Mouse (Mus musculus) liver, adult 2 months (tissue): Measurements from ENCODE around the gene Grk1. TPM values are rescaled to one million over a fixed set of nuclear protein-coding genes. Genes with fewer than 3 reads are reported as not detected.

Experiments used
- DNase-seq: peaks from one replicate; pipeline ENCODE4 v3.0.0-alpha.2; 2011; ENCODE audit warnings: low read depth, low spot score; ENCODE audit errors: extremely low read depth
- H3K27ac ChIP-seq: fragments of 200-500 bp; replicated peaks from 2 replicates; pipeline ENCODE4 v1.5.1; 2012; ENCODE audit warnings: low read depth, mild to moderate bottlenecking, control low read depth, inconsistent platforms, low read length; ENCODE audit not compliant: insufficient read depth
- H3K27me3 ChIP-seq: fragments of 200-500 bp; 2 replicates; pipeline ENCODE4 v1.6.1; 2012; ENCODE audit warnings: mild to moderate bottlenecking, moderate library complexity, low read length, inconsistent platforms; ENCODE audit not compliant: control insufficient read depth, insufficient read depth
- H3K36me3 ChIP-seq: fragments of 200-500 bp; 2 replicates; pipeline ENCODE4 v1.6.1; 2012; ENCODE audit warnings: low read length, inconsistent platforms; ENCODE audit not compliant: control insufficient read depth, insufficient read depth
- H3K4me1 ChIP-seq: fragments of 200-500 bp; 2 replicates; pipeline ENCODE4 v1.6.1; 2011; ENCODE audit warnings: low read length; ENCODE audit not compliant: control insufficient read depth, insufficient read depth
- H3K4me3 ChIP-seq: fragments of 200-500 bp; 2 replicates; pipeline ENCODE4 v1.5.1; 2011; ENCODE audit warnings: low read depth, mild to moderate bottlenecking, control low read depth, low read length, moderate library complexity; ENCODE audit not compliant: insufficient read depth
- H3K79me2 ChIP-seq: fragments of 200-500 bp; 2 replicates; pipeline ENCODE4 v1.6.1; 2012; ENCODE audit warnings: inconsistent platforms, mild to moderate bottlenecking, low read length, moderate library complexity; ENCODE audit not compliant: control insufficient read depth, insufficient read depth
- H3K9ac ChIP-seq: fragments of 200-500 bp; 2 replicates; pipeline ENCODE4 v1.6.1; 2012; ENCODE audit warnings: low read depth, mild to moderate bottlenecking, control low read depth, inconsistent platforms, low read length
- CTCF ChIP-seq: fragments of 200-500 bp; IDR thresholded peaks from 2 replicates; pipeline ENCODE4 v1.5.1; 2011; ENCODE audit warnings: low read depth, low read length, control low read depth
- POLR2A ChIP-seq: fragments of 200-500 bp; IDR thresholded peaks from 2 replicates; pipeline ENCODE4 v1.6.1; 2011; ENCODE audit warnings: low read length, control low read depth; ENCODE audit not compliant: insufficient read depth; ENCODE audit errors: extremely low read depth
- WGBS: fragments of 180-500 bp; shearing (Covaris S2); methylation state at CpG from one replicate; pipeline ENCODE4 v1.1.7; 2018; 5-methylcytosine and 5-hydroxymethylcytosine counted together
- polyA plus RNA-seq: library from polyadenylated mRNA; depleted of rRNA; stranded (reverse); fragments of >200 nt; gene quantifications from 2 replicates; pipeline ENCODE4 v1.2.3, GENCODE M21; 2012; rRNA removed
- total RNA-seq: library from RNA; depleted of rRNA; stranded (reverse); fragments of >200 nt; gene quantifications from 2 replicates; pipeline ENCODE4 v1.2.3, GENCODE M21; 2014; rRNA removed

The Grk1 gene
- not detected in 2 replicates for total RNA-seq
- polyA plus RNA-seq: not detected in 2 replicates

- Histone ChIP-seq H3K79me2 (no peaks in the 10 kb centered on the region), H3K36me3 (no peaks in the 10 kb centered on the region), H3K4me3 (no peak within 1 kb of the TSS), H3K27me3 (no peaks in the 10 kb centered on the region; the same call in 1 of the 2 replicates), H3K9ac (no peak within 1 kb of the TSS), H3K4me1 (no peaks in the 10 kb centered on the region), H3K27ac (no peak within 1 kb of the TSS)
- TF ChIP-seq POLR2A (no peak), CTCF (no peak)
- WGBS: 85% methylated on average over 5 of the region's 5 CpGs
- no peak for DNase-seq
These were observed at the start of gene Grk1 for GRCm38 (mm10) chr8:13404666-13405131. Gene Grk1 (plus strand): TSS chr8:13405081.

- Histone ChIP-seq H3K27ac (no peak overlapping the region), H3K79me2 (peaks cover 17% of the 10 kb centered on the region), H3K9ac (no peak overlapping the region), H3K27me3 (no peaks in the 10 kb centered on the region), H3K4me1 (peaks cover 6% of the 10 kb centered on the region), H3K36me3 (peaks cover 6% of the 10 kb centered on the region; the same call in 1 of the 2 replicates), H3K4me3 (no peak overlapping the region)
- WGBS: 92% methylated on average over 6 of the region's 6 CpGs
- TF ChIP-seq CTCF (no peak), POLR2A (no peak)
- DNase-seq: no peak
These were observed 48.7 kb upstream of the Grk1 start for GRCm38 (mm10) chr8:13356221-13356620.

DNA sequence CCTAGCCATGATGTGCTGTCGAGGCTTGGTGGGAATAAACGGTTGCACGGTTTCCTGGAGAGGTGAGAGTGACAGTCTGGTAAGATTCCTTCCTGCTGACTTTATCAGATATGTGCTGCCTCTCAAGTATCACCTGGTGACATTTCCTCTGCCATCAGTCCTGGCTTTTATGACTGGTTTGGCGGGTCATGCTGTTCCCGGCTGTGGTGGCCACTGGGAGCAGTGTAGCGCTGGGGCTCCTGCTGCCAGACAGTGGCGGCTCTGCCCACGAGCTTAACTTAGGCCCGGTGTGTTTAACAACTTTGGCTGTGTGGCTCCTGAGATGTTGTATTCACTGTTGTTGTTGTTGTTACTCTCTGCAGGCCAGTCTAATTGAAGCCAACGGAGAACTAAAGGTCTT lies 48.2 kb upstream of the Grk1 start:
- peaks cover 6% of the 10 kb centered on the region; the same call in 1 of the 2 replicates for H3K36me3 ChIP-seq
- 75% methylated on average over 10 of the region's 10 CpGs for WGBS
- no peak for TF ChIP-seq CTCF
- TF ChIP-seq POLR2A: no peak

DNA sequence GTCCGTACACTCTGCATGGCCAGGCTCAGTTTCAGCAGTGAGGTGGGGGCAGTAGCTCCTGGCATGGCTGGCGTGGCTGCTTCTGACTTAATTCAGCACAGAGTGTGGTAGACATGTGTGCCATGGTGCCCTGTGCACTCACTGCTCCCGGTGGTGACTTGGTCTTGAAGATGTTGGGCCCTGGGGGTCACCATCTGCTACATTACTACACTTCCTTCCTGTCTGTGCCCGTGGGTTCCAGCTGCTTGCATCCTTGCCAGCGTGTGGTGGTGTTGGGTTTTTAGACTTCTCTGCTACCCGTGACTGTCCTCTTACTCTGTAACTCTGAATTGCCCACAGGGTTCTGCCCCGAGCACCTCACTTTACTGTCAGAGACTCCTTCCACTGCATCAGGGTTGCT lies 44.7 kb upstream of the Grk1 start:
- no peaks in the 10 kb centered on the region for H3K27me3 ChIP-seq
- no peak overlapping the region for H3K27ac ChIP-seq
- peaks cover 6% of the 10 kb centered on the region; the same call in 1 of the 2 replicates for H3K79me2 ChIP-seq
- H3K9ac ChIP-seq: no peak overlapping the region
- TF ChIP-seq POLR2A: no peak
- TF ChIP-seq CTCF: no peak
- H3K4me1 ChIP-seq: peaks cover 6% of the 10 kb centered on the region; the same call in 1 of the 2 replicates
- DNase-seq: no peak
- H3K36me3 ChIP-seq: peaks cover 15% of the 10 kb centered on the region
- WGBS: 88% methylated on average over 7 of the region's 7 CpGs
- no peak overlapping the region for H3K4me3 ChIP-seq

More for the DNA sequence above, 48.2 kb upstream of the Grk1 start:
- peaks cover 17% of the 10 kb centered on the region for H3K79me2 ChIP-seq
- no peaks in the 10 kb centered on the region for H3K27me3 ChIP-seq
- H3K4me3 ChIP-seq: no peak overlapping the region
- no peak for DNase-seq
- H3K4me1 ChIP-seq: peaks cover 6% of the 10 kb centered on the region
- H3K9ac ChIP-seq: no peak overlapping the region
- H3K27ac ChIP-seq: no peak overlapping the region

DNA sequence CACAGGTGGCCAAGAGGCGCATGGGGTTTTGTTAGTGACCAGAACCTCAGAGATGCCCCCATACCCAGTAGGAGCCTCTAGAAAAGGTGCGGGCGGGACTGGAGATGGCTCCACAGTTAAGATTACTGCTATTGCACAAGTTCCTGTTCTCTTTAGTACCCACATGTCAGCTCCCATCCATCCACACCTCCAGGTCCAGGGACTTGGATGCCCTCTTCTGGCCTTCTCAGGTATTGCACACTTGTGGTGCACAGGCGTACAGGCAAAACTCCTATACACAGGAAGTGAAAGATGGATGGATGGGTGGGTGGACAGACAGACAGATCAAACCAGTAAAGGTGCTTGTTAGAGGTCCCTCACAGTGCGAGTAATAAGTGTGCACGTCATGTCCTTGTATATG lies 43.0 kb upstream of the Grk1 start:
- DNase-seq: no peak
- Histone ChIP-seq H3K9ac (no peak overlapping the region), H3K27me3 (no peaks in the 10 kb centered on the region), H3K4me1 (peaks cover 10% of the 10 kb centered on the region), H3K27ac (no peak overlapping the region), H3K36me3 (peaks cover 17% of the 10 kb centered on the region), H3K4me3 (no peak overlapping the region), H3K79me2 (no peaks in the 10 kb centered on the region; the same call in 1 of the 2 replicates)
- TF ChIP-seq CTCF: no peak; the same call in 1 of the 2 replicates
- no peak for TF ChIP-seq POLR2A
- WGBS: 99% methylated on average over 6 of the region's 6 CpGs

DNA sequence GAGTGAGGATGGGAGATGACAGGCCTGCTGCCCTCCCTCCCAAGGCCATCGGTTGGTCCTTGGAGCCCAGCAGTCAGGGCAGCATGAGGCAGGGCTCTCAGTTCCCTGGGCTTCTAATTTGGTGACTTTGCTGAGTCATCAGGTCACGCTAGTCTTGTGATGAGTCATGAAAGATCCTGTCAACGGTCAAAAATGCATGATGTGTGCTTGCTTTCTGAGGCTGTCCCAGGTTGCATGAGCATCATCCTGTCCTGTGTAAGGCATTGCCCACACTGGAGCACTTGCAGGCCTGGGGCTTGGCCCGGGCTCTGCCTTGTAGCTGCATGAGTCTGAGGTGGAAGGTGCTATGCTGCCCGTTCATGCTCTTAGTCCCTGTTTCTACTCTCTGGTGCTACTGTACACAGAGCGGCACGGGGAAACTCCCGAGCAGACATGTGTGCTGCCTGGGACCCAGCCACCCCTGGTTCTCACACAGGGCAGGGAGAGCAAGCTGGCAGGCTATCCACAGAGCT lies 31.7 kb upstream of the Grk1 start:
- Histone ChIP-seq H3K36me3 (peaks cover 23% of the 10 kb centered on the region), H3K4me1 (no peaks in the 10 kb centered on the region), H3K4me3 (no peak overlapping the region), H3K27me3 (no peaks in the 10 kb centered on the region), H3K27ac (no peak overlapping the region), H3K9ac (no peak overlapping the region), H3K79me2 (no peaks in the 10 kb centered on the region)
- 84% methylated on average over 8 of the region's 8 CpGs for WGBS
- TF ChIP-seq POLR2A (no peak), CTCF (no peak)
- DNase-seq: no peak
